Mouse (Mus musculus) C2C12 (cell line): ENCODE data around the gene Wdr45.

ENCODE experiments used
- CTCF ChIP-seq: IDR thresholded peaks from one replicate; pipeline ENCODE4 v1.5.1; 2011; ENCODE audit not compliant: control insufficient read depth, insufficient read depth, insufficient read length
- FOSL1 ChIP-seq: IDR thresholded peaks from one replicate; pipeline ENCODE4 v1.8.0; 2011; ENCODE audit warnings: mild to moderate bottlenecking, low read length; ENCODE audit not compliant: poor library complexity, insufficient read depth, severe bottlenecking
- MAX ChIP-seq: IDR thresholded peaks from one replicate; pipeline ENCODE4 v1.6.1; 2011; ENCODE audit warnings: mild to moderate bottlenecking, control low read depth

DNA sequence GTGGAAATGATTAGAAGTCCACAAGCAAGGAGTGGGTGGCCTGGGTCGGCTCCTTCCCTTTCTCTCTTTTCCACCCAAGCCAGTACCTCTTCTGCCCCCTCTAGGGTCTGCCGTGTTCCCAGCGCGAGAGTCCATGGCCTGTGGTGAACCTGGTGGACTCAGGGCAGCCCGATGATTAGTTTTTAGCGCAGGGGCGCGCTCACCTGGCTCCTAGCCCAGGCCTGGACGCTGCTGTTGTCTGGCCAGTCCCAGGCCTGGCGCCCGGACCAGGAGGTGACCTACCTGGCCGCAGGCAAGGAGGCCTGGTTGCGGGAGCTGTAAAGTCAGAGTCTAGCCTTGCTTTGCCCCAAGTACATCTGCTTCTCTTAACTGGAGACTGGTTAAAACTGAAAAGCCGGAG, 33.3 kb upstream of the Wdr45 start, which contains the start of gene Magix:
- no peak for TF ChIP-seq CTCF
- no peak for TF ChIP-seq FOSL1
- TF ChIP-seq MAX: no peak
